Mouse (Mus musculus): Measurements from ENCODE around the gene Il22ra2. TPM values are rescaled to one million over a fixed set of nuclear protein-coding genes. Genes with fewer than 3 reads are reported as not detected.

The Il22ra2 gene
- not detected in 2 replicates for polyA plus RNA-seq (2015; fragmentation: Nextera tagmentation; extraction: Ambion mirVana)

GRCm38 (mm10) chr10:19621408-19622048 lies at the start of gene Il22ra2:
TSS of gene Il22ra2 (plus strand) at chr10:19621998.
- no peaks in the 10 kb centered on the region for H3K27me3 ChIP-seq (replicated peaks)
- no peaks in the 10 kb centered on the region for H3K36me3 ChIP-seq
- H3K4me2 ChIP-seq (replicated peaks), result no peak within 1 kb of the TSS
- no peak within 1 kb of the TSS for H3K4me3 ChIP-seq (replicated peaks)
- no peak within 1 kb of the TSS for H3K27ac ChIP-seq
- no peak within 1 kb of the TSS for H3K9ac ChIP-seq
- no peak for ATAC-seq
- H3K4me1 ChIP-seq (replicated peaks), result no peaks in the 10 kb centered on the region
- H3K9me3 ChIP-seq, result no peaks in the 10 kb centered on the region
- WGBS, result 89% methylated on average over 2 of the region's 2 CpGs

GRCm38 (mm10) chr10:19577571-19577970 lies 44.2 kb upstream of the Il22ra2 start:
- Histone ChIP-seq H3K4me1 (replicated peaks) (no peaks in the 10 kb centered on the region), H3K9ac (no peak overlapping the region), H3K4me3 (replicated peaks) (no peak overlapping the region), H3K27me3 (replicated peaks) (no peaks in the 10 kb centered on the region), H3K4me2 (replicated peaks) (no peak overlapping the region), H3K27ac (no peak overlapping the region), H3K36me3 (no peaks in the 10 kb centered on the region), H3K9me3 (no peaks in the 10 kb centered on the region)
- WGBS, result 86% methylated on average over 3 of the region's 3 CpGs
- ATAC-seq, result no peak

DNA sequence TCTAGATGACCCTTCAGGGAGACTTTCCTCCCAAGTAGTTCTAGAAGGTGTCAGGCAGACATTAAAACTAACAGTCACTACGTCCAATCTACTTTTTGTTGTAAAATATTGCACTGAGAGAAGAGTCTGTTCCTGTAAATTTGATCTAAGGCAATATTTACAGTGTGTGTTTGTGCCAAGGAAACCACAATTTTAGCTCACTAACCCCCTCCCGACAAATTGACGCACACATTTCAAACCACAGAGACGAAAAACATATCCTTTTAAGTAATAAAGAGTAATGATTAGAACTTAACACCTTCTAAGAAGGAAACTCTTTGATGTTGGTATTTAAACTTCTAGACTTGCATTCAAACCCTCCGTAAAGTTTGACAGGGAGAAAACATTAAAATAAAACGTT lies 43.8 kb upstream of the Il22ra2 start:
- no peak for ATAC-seq
- 69% methylated on average over 6 of the region's 6 CpGs for WGBS
- Histone ChIP-seq H3K9ac (no peak overlapping the region), H3K36me3 (no peaks in the 10 kb centered on the region), H3K27ac (no peak overlapping the region), H3K4me2 (replicated peaks) (no peak overlapping the region), H3K4me1 (replicated peaks) (no peaks in the 10 kb centered on the region), H3K27me3 (replicated peaks) (no peaks in the 10 kb centered on the region), H3K9me3 (no peaks in the 10 kb centered on the region), H3K4me3 (replicated peaks) (no peak overlapping the region)

- no peak overlapping the region for H3K9ac ChIP-seq
- H3K27ac ChIP-seq, result no peak overlapping the region
- 61% methylated on average over 9 of the region's 9 CpGs for WGBS
- no peak overlapping the region for H3K4me2 ChIP-seq (replicated peaks)
- no peak for ATAC-seq
- H3K36me3 ChIP-seq, result no peaks in the 10 kb centered on the region
- H3K4me3 ChIP-seq (replicated peaks), result no peak overlapping the region
- no peaks in the 10 kb centered on the region for H3K27me3 ChIP-seq (replicated peaks)
- H3K4me1 ChIP-seq (replicated peaks), result no peaks in the 10 kb centered on the region
- H3K9me3 ChIP-seq, result no peaks in the 10 kb centered on the region
These were observed 43.3 kb upstream of the Il22ra2 start for GRCm38 (mm10) chr10:19578409-19578986.

GRCm38 (mm10) chr10:19580660-19581059 lies 41.1 kb upstream of the Il22ra2 start:
- Histone ChIP-seq H3K4me3 (replicated peaks) (no peak overlapping the region), H3K9me3 (no peaks in the 10 kb centered on the region), H3K36me3 (no peaks in the 10 kb centered on the region), H3K9ac (no peak overlapping the region), H3K4me1 (replicated peaks) (0 out of 2 replicates have a peak, but pooled peaks cover 5% of the 10 kb centered on the region), H3K4me2 (replicated peaks) (no peak overlapping the region), H3K27me3 (replicated peaks) (no peaks in the 10 kb centered on the region), H3K27ac (no peak overlapping the region)
- WGBS, result 55% methylated on average over 3 of the region's 3 CpGs
- ATAC-seq, result peak; percentile 57

GRCm38 (mm10) chr10:19581844-19582582 lies 39.8 kb upstream of the Il22ra2 start:
- Histone ChIP-seq H3K9ac (no peak overlapping the region), H3K4me3 (replicated peaks) (no peak overlapping the region), H3K36me3 (no peaks in the 10 kb centered on the region), H3K27me3 (replicated peaks) (no peaks in the 10 kb centered on the region), H3K9me3 (no peaks in the 10 kb centered on the region), H3K4me2 (replicated peaks) (no peak overlapping the region), H3K27ac (no peak overlapping the region), H3K4me1 (replicated peaks) (0 out of 2 replicates have a peak, but pooled peaks cover 5% of the 10 kb centered on the region)
- 55% methylated on average over 9 of the region's 9 CpGs for WGBS
- peak; percentile 79 for ATAC-seq

- ATAC-seq, result peak; percentile 29; the same call in 1 of the 2 replicates
- H3K9me3 ChIP-seq, result no peaks in the 10 kb centered on the region
- no peak overlapping the region for H3K9ac ChIP-seq
- H3K27me3 ChIP-seq (replicated peaks), result no peaks in the 10 kb centered on the region
- no peak overlapping the region for H3K4me3 ChIP-seq (replicated peaks)
- H3K36me3 ChIP-seq, result no peaks in the 10 kb centered on the region
- peak overlapping the region; percentile 37 for H3K27ac ChIP-seq
- 40% methylated on average over 7 of the region's 7 CpGs for WGBS
- H3K4me2 ChIP-seq (replicated peaks), result no peak overlapping the region
- 0 out of 2 replicates have a peak, but pooled peaks cover 5% of the 10 kb centered on the region for H3K4me1 ChIP-seq (replicated peaks)
These were observed 38.9 kb upstream of the Il22ra2 start for GRCm38 (mm10) chr10:19582806-19583430.

- H3K9ac ChIP-seq, result no peak overlapping the region
- 80% methylated on average over 2 of the region's 2 CpGs for WGBS
- H3K4me3 ChIP-seq (replicated peaks), result no peak overlapping the region
- 0 out of 2 replicates have a peak, but pooled peaks cover 5% of the 10 kb centered on the region for H3K4me1 ChIP-seq (replicated peaks)
- H3K27me3 ChIP-seq (replicated peaks), result no peaks in the 10 kb centered on the region
- no peaks in the 10 kb centered on the region for H3K9me3 ChIP-seq
- H3K27ac ChIP-seq, result 0 out of 2 replicates have a peak overlapping the region, but pooled peaks have one; percentile 23
- no peaks in the 10 kb centered on the region for H3K36me3 ChIP-seq
- H3K4me2 ChIP-seq (replicated peaks), result no peak overlapping the region
- ATAC-seq, result no peak
These were observed 37.7 kb upstream of the Il22ra2 start for GRCm38 (mm10) chr10:19584064-19584463.

- Histone ChIP-seq H3K27me3 (replicated peaks) (no peaks in the 10 kb centered on the region), H3K4me3 (replicated peaks) (no peak overlapping the region), H3K4me2 (replicated peaks) (no peak overlapping the region), H3K27ac (no peak overlapping the region), H3K9me3 (no peaks in the 10 kb centered on the region), H3K9ac (no peak overlapping the region), H3K4me1 (replicated peaks) (peaks cover 5% of the 10 kb centered on the region; the same call in 1 of the 2 replicates), H3K36me3 (no peaks in the 10 kb centered on the region)
- 74% methylated on average over 1 of the region's 1 CpGs for WGBS
- ATAC-seq, result no peak
These were observed 37.0 kb upstream of the Il22ra2 start for GRCm38 (mm10) chr10:19584846-19585245.

DNA sequence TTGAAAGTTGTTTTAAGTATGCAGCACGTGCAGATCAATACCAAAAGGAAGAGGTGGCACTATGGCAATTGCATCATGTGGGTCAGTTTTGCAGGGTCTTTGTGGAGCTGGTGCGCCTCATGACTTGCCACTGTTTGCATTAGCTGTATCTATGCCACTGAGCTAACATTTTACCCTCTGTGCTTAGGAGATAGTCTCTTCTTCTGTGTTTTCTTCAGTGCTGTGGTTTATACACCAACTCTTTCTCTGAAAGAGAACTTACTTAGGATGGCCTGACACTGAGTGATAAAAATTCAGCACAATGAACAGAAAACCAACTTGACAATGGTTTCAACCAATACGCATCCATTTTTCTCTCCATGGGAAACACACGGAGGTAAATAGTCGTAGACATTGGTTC lies 35.9 kb upstream of the Il22ra2 start:
- no peaks in the 10 kb centered on the region for H3K36me3 ChIP-seq
- H3K4me2 ChIP-seq (replicated peaks), result no peak overlapping the region
- no peak overlapping the region for H3K9ac ChIP-seq
- no peaks in the 10 kb centered on the region for H3K27me3 ChIP-seq (replicated peaks)
- H3K9me3 ChIP-seq, result no peaks in the 10 kb centered on the region
- H3K4me1 ChIP-seq (replicated peaks), result peaks cover 5% of the 10 kb centered on the region; the same call in 1 of the 2 replicates
- ATAC-seq, result no peak
- no peak overlapping the region for H3K27ac ChIP-seq
- WGBS, result 87% methylated on average over 5 of the region's 5 CpGs
- no peak overlapping the region for H3K4me3 ChIP-seq (replicated peaks)

DNA sequence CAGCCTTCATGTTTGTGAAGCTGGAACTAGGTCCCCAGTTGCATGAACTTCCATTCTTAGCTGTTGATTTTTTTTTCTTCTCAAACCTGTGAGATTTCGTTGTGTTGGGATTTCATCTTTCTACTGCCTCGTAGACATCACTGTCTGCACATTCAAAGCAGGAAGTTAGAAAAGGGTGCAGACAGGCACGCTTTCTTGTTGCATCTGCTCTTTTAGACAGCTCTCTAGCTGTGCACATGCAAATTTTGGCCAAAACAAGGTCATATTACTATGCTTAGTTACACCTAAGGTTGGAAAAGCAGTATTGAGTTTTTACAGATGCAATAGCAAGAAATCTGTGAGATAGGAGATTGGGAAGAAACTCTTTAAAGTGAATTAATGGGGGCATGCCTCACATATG lies 34.5 kb upstream of the Il22ra2 start:
- no peak for ATAC-seq
- Histone ChIP-seq H3K9me3 (no peaks in the 10 kb centered on the region), H3K4me3 (replicated peaks) (no peak overlapping the region), H3K27ac (no peak overlapping the region), H3K36me3 (no peaks in the 10 kb centered on the region), H3K27me3 (replicated peaks) (no peaks in the 10 kb centered on the region), H3K9ac (no peak overlapping the region), H3K4me2 (replicated peaks) (no peak overlapping the region), H3K4me1 (replicated peaks) (peaks cover 5% of the 10 kb centered on the region; the same call in 1 of the 2 replicates)
- WGBS, result 73% methylated on average over 3 of the region's 3 CpGs

DNA sequence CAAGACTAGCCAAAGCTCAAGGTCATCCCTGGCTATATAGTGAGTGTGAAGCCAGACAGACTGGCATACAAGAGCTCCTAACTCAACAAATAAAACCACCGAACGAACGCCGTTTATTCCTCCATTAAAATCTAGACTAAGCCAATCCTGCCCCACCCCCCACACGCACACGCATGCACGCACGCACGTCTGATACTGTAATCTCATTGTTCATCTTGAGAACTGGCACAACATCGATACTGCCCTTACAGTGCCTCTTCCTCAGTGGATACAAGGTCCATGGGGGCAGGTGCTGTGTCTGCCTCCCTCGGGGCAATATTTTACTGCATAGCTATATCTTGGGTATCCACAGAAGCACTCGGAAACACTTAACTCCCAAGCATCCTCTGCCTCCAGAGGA lies 32.2 kb upstream of the Il22ra2 start:
- 79% methylated on average over 12 of the region's 12 CpGs for WGBS
- Histone ChIP-seq H3K27ac (0 out of 2 replicates have a peak overlapping the region, but pooled peaks have one; percentile 13), H3K9ac (no peak overlapping the region), H3K9me3 (no peaks in the 10 kb centered on the region), H3K36me3 (no peaks in the 10 kb centered on the region), H3K27me3 (replicated peaks) (no peaks in the 10 kb centered on the region), H3K4me2 (replicated peaks) (no peak overlapping the region), H3K4me3 (replicated peaks) (no peak overlapping the region), H3K4me1 (replicated peaks) (peaks cover 13% of the 10 kb centered on the region; the same call in 1 of the 2 replicates)
- no peak for ATAC-seq

Measured in intestine, embryonic 15.5 days (tissue).